Mouse (Mus musculus): ENCODE results near the gene Rab15.

The Rab15 gene

GRCm38 (mm10) chr12:76778305-76779083 is 44.2 kb downstream of the Rab15 start:
- no peak for DNase-seq (ENCODE audit: low spot score in 2 of 2)

DNA sequence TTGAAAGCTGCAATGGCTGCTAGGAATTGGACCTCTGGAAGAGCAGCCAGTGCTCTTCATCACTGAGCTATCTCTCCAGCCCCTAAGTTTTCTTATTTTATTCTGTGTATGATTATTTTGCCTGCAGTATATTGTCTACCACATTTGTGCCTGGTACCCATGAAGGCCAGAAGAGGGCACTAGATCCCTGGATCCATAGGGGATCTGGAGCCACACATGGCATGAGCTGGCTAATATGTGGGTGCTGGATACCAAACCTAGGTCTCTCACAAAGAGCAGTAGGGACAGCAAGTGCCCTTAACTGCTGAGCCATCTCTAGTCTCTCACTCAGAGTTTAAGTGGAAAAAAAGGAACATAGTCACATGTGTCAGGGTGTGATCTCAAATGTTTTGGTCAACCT is 44.9 kb downstream of the Rab15 start:
- no peak for DNase-seq (ENCODE audit: low spot score in 2 of 2)

- DNase-seq (ENCODE audit: low spot score in 2 of 2) = no peak
Observed at GRCm38 (mm10) chr12:76776898-76777297, 45.8 kb downstream of the Rab15 start.

DNA sequence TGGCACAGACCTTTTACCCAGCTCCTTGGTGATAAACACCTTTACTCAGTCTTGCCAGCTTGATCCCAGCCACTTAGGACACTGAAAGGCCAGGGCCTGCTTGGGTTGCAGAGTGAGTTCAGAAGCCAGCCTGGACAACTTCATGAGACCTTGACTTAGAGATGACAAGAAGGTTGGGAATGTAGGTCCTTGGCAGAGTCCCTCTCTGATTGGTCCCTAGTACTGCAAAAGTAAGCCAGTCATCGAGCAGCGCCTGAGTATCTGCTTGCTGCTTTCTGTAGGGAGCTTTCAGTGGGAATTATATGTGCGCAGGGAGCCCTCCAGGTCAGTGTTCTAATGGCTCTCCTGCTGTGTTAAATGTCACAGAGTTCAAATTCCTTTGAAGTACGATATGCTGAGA is 47.6 kb downstream of the Rab15 start:
- no peak for DNase-seq (ENCODE audit: low spot score in 2 of 2)

GRCm38 (mm10) chr12:76774652-76775051 is 48.1 kb downstream of the Rab15 start:
- no peak for DNase-seq (ENCODE audit: low spot score in 2 of 2)

- DNase-seq (ENCODE audit: low spot score in 2 of 2) = no peak
Observed at GRCm38 (mm10) chr12:76771540-76771939, 51.2 kb downstream of the Rab15 start.

- DNase-seq (ENCODE audit: low spot score in 2 of 2) = no peak
Observed at GRCm38 (mm10) chr12:76770841-76771500, 51.7 kb downstream of the Rab15 start.

GRCm38 (mm10) chr12:76765901-76766630 is 56.6 kb downstream of the Rab15 start:
- DNase-seq (ENCODE audit: low spot score in 2 of 2) = peak in 1 of 2 experiments; percentile 20

DNA sequence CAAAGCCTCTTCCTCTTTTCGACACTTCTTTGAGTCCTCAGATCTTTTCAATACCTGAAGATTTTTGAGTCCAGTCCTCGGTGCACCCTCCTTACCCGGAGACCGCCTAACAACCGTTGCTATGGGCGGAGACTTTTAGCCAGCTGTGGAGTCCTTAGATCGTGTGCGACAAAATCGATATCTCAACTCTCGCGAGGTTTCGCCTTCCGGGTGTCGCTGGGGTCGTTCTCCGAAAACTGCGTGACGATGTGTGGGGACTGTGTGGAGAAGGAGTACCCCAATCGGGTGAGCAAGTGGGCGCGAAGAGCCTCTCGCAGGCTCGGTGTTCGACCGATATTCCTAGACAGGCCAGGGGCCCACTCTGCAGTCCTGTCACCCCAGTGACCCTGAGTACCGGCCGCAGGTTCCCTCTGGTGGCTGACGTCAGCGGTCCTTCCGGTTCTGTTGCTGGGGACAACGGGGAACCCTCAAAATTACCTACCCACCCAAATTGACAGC is 57.3 kb downstream of the Rab15 start, which contains the start of the genes Churc1 and Fntb:
Gene Churc1, plus strand, starts transcription at position 185 of the 498 bp plus-strand sequence.
Gene Fntb, plus strand, starts transcription at position 236 of the 498 bp plus-strand sequence.
- DNase-seq (ENCODE audit: low spot score in 2 of 2) = peak; percentile 78

DNA sequence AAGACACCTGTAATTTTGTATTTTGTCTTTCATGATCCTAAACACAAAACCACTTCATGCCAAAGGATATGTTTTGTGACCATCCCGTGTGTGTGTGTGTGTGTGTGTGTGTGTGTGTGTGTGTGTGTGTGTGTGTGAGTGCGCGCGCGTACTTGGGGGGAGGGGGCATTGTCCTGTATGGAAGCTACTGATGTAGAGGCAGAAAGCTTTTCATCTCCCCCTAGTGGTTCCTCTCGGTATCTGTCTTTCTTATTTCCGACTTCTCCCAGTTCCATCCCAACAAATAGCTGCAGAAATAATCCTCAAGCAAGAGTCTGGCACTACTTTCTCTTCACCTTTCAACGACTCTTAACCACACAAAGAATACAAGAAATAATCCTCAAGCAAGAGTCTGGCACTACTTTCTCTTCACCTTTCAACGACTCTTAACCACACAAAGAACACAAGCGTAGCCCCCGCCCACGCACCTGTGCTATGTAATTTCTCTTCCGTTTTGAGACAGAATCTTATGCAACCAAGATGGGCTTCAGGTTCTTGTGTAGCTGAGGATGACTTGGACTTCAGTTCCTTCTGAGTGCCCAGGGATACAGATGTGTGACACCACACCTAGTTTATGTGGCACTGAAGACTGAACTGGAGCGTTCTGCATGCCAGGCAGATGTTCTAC is 69.9 kb downstream of the Rab15 start:
- DNase-seq (ENCODE audit: low spot score in 2 of 2) = peak; percentile 24 to 32

- DNase-seq (ENCODE audit: low spot score in 2 of 2) = no peak
Observed at GRCm38 (mm10) chr12:76750866-76751459, 71.7 kb downstream of the Rab15 start.

Data from right cerebral cortex, postnatal 36 days (tissue).